ENCODE assay signal across 1 mouse cellular context in the genomic region with DNA sequence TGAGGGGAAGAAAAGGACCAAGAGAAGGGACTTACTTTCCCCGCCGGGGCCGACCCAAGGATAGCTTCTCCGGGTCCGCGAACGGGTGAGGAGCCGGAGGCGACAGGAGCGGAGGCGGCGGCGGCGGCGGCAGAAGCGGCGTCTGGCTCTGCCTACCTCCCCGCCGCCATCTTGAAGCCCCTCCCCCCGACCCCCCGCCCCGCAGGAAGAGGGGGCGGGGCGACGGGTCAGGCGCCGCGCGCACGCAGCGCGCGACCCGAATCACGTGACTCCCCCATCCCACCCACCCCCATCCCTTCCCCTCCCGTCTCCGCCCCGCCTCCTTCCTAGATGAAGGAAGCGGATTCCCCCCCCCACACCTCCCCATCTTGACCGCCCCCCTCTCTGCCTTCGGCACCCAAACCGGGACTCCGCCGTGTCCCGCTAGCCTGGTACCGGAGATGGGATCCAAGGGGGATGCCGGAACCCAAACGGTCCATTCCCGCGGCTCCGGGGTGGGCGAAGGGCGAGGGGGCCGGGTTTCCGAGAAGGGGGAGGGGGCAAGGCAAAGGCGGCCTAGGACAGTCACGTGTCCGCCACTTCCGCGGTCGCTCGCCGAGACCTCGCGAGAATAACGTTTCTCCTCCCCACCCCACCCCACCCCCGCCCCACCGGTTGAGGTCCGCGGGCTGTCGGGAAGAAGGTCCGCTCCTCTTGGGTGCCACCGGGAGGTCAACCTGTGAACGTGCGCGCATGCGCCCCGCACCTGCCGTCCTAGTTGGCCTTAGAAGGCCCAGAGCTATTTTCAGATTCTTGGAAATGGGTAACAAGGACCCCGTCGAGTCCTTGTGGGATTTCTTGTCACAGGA.
TF ChIP-seq lines count a peak whose summit lies in the region.

Gene Sbno1, minus strand, starts transcription at position 590 of the 848 bp plus-strand sequence.

TF ChIP-seq in CH12.LX, 34 proteins besides CTCF, POLR2A, EP300 and RAD21 (continued from another document):
- TF ChIP-seq MXI1 (IDR thresholded peaks at IDR 0.05; ENCODE audit: low read depth, low read length) (peak; percentile 70; the same call in 1 of the 2 replicates), TCF12 (IDR thresholded peaks at IDR 0.05; ENCODE audit: low read depth, low read length) (peak; percentile 34), UBTF (IDR thresholded peaks at IDR 0.05; ENCODE audit: low read depth, low read length) (no peak), ZMIZ1 (IDR thresholded peaks at IDR 0.05; ENCODE audit: low read depth, low read length) (peak; percentile 57; the same call in 1 of the 2 replicates), ZC3H11A (IDR thresholded peaks at IDR 0.05; ENCODE audit: low read depth, low read length) (no peak), SIN3A (IDR thresholded peaks at IDR 0.05; ENCODE audit: low read length) (peak; percentile 60; the same call in 1 of the 2 replicates), IRF4 (IDR thresholded peaks at IDR 0.05; ENCODE audit: low read depth, low read length) (no peak; the same call in 1 of the 2 replicates), MAX (IDR thresholded peaks at IDR 0.05; ENCODE audit: low read length) (peak; percentile 79; the same call in 1 of the 2 replicates), TBP (conservative IDR thresholded peaks at IDR 0.05; ENCODE audit: low read depth, low read length) (no peak), ZNF384 (IDR thresholded peaks at IDR 0.05; ENCODE audit: low read depth, low read length) (0 out of 2 replicates have a peak, but pooled peaks have one; percentile 11), ELF1 (IDR thresholded peaks at IDR 0.05; ENCODE audit: low read depth, low read length) (peak; percentile 92), JUND (conservative IDR thresholded peaks at IDR 0.05; ENCODE audit: low read depth, low read length) (no peak), BHLHE40 (IDR thresholded peaks at IDR 0.05; ENCODE audit: low read depth, low read length) (peak; percentile 89), USF1 (IDR thresholded peaks at IDR 0.05; ENCODE audit: low read depth, low read length) (peak; percentile 91), SMC3 (IDR thresholded peaks at IDR 0.05; ENCODE audit: low read depth, low read length) (no peak), USF2 (conservative IDR thresholded peaks at IDR 0.05; ENCODE audit: low read depth, low read length) (peak; percentile 72), RCOR1 (conservative IDR thresholded peaks at IDR 0.05; ENCODE audit: low read depth, low read length) (no peak), JUN (IDR thresholded peaks at IDR 0.05; ENCODE audit: insufficient read depth, low read depth, low read length) (no peak), POLR2AphosphoS2 (IDR thresholded peaks at IDR 0.05; ENCODE audit: low read depth, low read length) (peak; percentile 48; the same call in 1 of the 2 replicates), ETS1 (conservative IDR thresholded peaks at IDR 0.05; ENCODE audit: low read depth, low read length) (0 out of 2 replicates have a peak, but pooled peaks have one; percentile 20), CHD2 (IDR thresholded peaks at IDR 0.05; ENCODE audit: low read length) (peak; percentile 98), NELFE (IDR thresholded peaks at IDR 0.05; ENCODE audit: low read depth, low read length) (peak; percentile 71), GABPA (IDR thresholded peaks at IDR 0.05; ENCODE audit: insufficient replicate concordance, low read depth, low read length) (no peak), HCFC1 (IDR thresholded peaks at IDR 0.05; ENCODE audit: low read depth, low read length) (peak; percentile 88), NRF1 (IDR thresholded peaks at IDR 0.05; ENCODE audit: low read depth, low read length) (peak; percentile 88), E2F4 (IDR thresholded peaks at IDR 0.05; ENCODE audit: insufficient replicate concordance, low read depth, low read length) (no peak), MAZ (IDR thresholded peaks at IDR 0.05; ENCODE audit: low read depth, low read length) (peak; percentile 96), ZKSCAN1 (IDR thresholded peaks at IDR 0.05; ENCODE audit: borderline replicate concordance, low read depth, low read length) (no peak), MAFK (IDR thresholded peaks at IDR 0.05; ENCODE audit: insufficient replicate concordance, low read length) (no peak), MYC (IDR thresholded peaks at IDR 0.05; ENCODE audit: low read depth, low read length) (no peak; the same call in 1 of the 2 replicates)
